Mouse (Mus musculus): ENCODE measurements at regions not wholly inside any gene's neighbourhood (a gene's known extent, or its start where the extent isn't known, plus 50 kb on each side); places are given as distances from the start of the nearest gene placed in this dataset.

GRCm38 (mm10) chr13:47462148-47462547 is 339.7 kb downstream of the Rnf144b start:
- TF ChIP-seq CTCF (IDR thresholded peaks at IDR 0.05; ENCODE audit: insufficient read depth, low read length) (no peak), POLR2A (IDR thresholded peaks at IDR 0.05; ENCODE audit: borderline replicate concordance, extremely low read depth, low read depth, low read length) (no peak)
